Mouse (Mus musculus): ENCODE data around the gene Gfap.

DNA sequence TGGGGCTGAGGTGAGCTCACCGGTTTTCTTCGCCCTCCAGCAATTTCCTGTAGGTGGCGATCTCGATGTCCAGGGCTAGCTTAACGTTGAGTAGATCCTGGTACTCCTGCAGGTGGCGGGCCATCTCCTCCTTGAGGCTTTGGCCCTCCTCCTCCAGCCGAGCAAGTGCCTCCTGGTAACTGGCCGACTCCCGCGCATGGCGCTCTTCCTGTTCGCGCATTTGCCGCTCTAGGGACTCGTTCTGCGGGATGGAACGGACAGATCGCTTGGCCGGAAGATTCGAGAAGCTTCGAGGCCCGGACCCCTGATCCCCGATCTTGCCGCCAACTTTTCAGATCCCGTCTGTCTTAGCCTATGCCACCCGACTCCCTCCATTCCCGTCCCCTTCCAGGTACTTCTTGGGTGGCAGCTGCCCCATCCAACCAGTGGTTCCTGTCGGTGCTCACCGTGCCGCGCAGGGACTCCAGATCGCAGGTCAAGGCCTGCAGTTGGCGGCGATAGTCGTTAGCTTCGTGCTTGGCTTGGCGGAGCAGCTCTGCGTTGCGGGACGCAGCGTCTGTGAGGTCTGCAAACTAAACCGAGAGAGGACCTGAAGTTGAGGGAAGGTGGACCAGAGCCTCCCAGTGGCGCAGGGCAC, 7.6 kb downstream of the Gfap start:
- TF ChIP-seq CTCF (IDR thresholded peaks at IDR 0.05; ENCODE audit: insufficient read depth, low read length) (peak; percentile 67), POLR2A (IDR thresholded peaks at IDR 0.05; ENCODE audit: borderline replicate concordance, extremely low read depth, low read depth, low read length) (0 out of 2 replicates have a peak, but pooled peaks have one; percentile 13)
